Mouse (Mus musculus) left cerebral cortex, adult 11 months (tissue): ENCODE measurements around the gene Hscb.

Source experiments
- DNase-seq: peaks from one replicate; pipeline ENCODE4 v3.0.0; 2022; ENCODE audit warnings: low spot score

The Hscb gene

GRCm38 (mm10) chr5:110781529-110782238 lies 57.9 kb downstream of the Hscb start:
- no peak for DNase-seq

GRCm38 (mm10) chr5:110780761-110781528 lies 58.6 kb downstream of the Hscb start:
- no peak for DNase-seq

- DNase-seq: peak; percentile 83
These were observed 59.4 kb downstream of the Hscb start, which contains the start of gene Pus1 for GRCm38 (mm10) chr5:110779998-110780760. Gene Pus1, minus strand, starts transcription at chr5:110780659.

GRCm38 (mm10) chr5:110779276-110779997 lies 60.1 kb downstream of the Hscb start:
- no peak for DNase-seq
